Mouse (Mus musculus): ENCODE data around the gene Evpl.

Gene Evpl

GRCm38 (mm10) chr11:116255090-116255981, 17.5 kb upstream of the Evpl start:
- DNase-seq = no peak

GRCm38 (mm10) chr11:116254627-116255026, 16.8 kb upstream of the Evpl start:
- no peak for DNase-seq

- DNase-seq = no peak
These were observed 15.3 kb upstream of the Evpl start for GRCm38 (mm10) chr11:116253076-116253600.

GRCm38 (mm10) chr11:116250898-116251297, 13.0 kb upstream of the Evpl start:
- no peak for DNase-seq

- DNase-seq = no peak
These were observed 9.8 kb upstream of the Evpl start for GRCm38 (mm10) chr11:116247502-116248222.

GRCm38 (mm10) chr11:116245616-116246015, 7.7 kb upstream of the Evpl start:
- DNase-seq = no peak

- DNase-seq = no peak
These were observed 6.7 kb upstream of the Evpl start for GRCm38 (mm10) chr11:116244580-116244979.

GRCm38 (mm10) chr11:116241744-116242235, 3.9 kb upstream of the Evpl start:
- DNase-seq = no peak

GRCm38 (mm10) chr11:116239797-116240196, 1.9 kb upstream of the Evpl start:
- DNase-seq = no peak

GRCm38 (mm10) chr11:116234901-116235300, 3.0 kb downstream of the Evpl start:
- DNase-seq = no peak

GRCm38 (mm10) chr11:116232427-116232826, 5.5 kb downstream of the Evpl start:
- no peak for DNase-seq

GRCm38 (mm10) chr11:116228699-116229098, 9.2 kb downstream of the Evpl start:
- DNase-seq = no peak

- peak; percentile 84 for DNase-seq
These were observed 11.5 kb downstream of the Evpl start for GRCm38 (mm10) chr11:116226414-116226813.

GRCm38 (mm10) chr11:116222740-116223059, 15.2 kb downstream of the Evpl start:
- DNase-seq = no peak

GRCm38 (mm10) chr11:116221931-116222739, 15.7 kb downstream of the Evpl start:
- no peak for DNase-seq

- no peak for DNase-seq
These were observed 18.0 kb downstream of the Evpl start for GRCm38 (mm10) chr11:116219885-116220284.

GRCm38 (mm10) chr11:116218737-116219400, 19.0 kb downstream of the Evpl start:
- DNase-seq = peak; percentile 84

GRCm38 (mm10) chr11:116218263-116218662, 19.6 kb downstream of the Evpl start:
- DNase-seq = no peak

GRCm38 (mm10) chr11:116216549-116216948, 21.3 kb downstream of the Evpl start:
- no peak for DNase-seq

- no peak for DNase-seq
These were observed 21.9 kb downstream of the Evpl start for GRCm38 (mm10) chr11:116215991-116216390.

GRCm38 (mm10) chr11:116215181-116215580, 22.7 kb downstream of the Evpl start:
- no peak for DNase-seq

GRCm38 (mm10) chr11:116213877-116214510, 23.9 kb downstream of the Evpl start:
- DNase-seq = no peak

Data from right cerebral cortex, postnatal 14 days (tissue).